Mouse (Mus musculus) lung, embryonic 14.5 days (tissue): ENCODE data around the gene Secisbp2. TPM values are rescaled to one million over a fixed set of nuclear protein-coding genes. Genes with fewer than 3 reads are reported as not detected.
A peak's percentile ranks its signal among the peaks of the same experiment; 100 is the strongest.

Experiments used
- ATAC-seq: fragments of 200-750 bp; cut with Nextera tagmentation; 2 replicates; pipeline ENCODE4 v1.8.0; 2017; ENCODE audit warnings: mild to moderate bottlenecking, moderate TSS enrichment, moderate library complexity; ENCODE audit not compliant: insufficient read depth
- DNase-seq: peaks from one replicate; pipeline ENCODE4 v3.0.0-alpha.2; 2015
- H3K27ac ChIP-seq: fragments of 300-500 bp; sonication (generic); 2 replicates; pipeline ENCODE4 v1.5.1; 2014; ENCODE audit warnings: low read depth, mild to moderate bottlenecking, moderate library complexity
- H3K27me3 ChIP-seq: fragments of 300-500 bp; sonication (generic); 2 replicates; pipeline ENCODE4 v1.6.1; 2014; ENCODE audit warnings: low read length, control low read depth; ENCODE audit not compliant: insufficient read depth
- H3K36me3 ChIP-seq: fragments of 300-500 bp; sonication (generic); 2 replicates; pipeline ENCODE4 v1.6.1; 2014; ENCODE audit warnings: control low read depth; ENCODE audit not compliant: insufficient read depth
- H3K4me1 ChIP-seq: fragments of 300-500 bp; sonication (generic); 2 replicates; pipeline ENCODE4 v1.6.1; 2014; ENCODE audit warnings: antibody characterized with exemption, control low read depth; ENCODE audit not compliant: insufficient read depth
- H3K4me2 ChIP-seq: fragments of 300-500 bp; sonication (generic); 2 replicates; pipeline ENCODE4 v1.6.1; 2014; ENCODE audit warnings: mild to moderate bottlenecking
- H3K4me3 ChIP-seq: fragments of 300-500 bp; sonication (generic); 2 replicates; pipeline ENCODE4 v1.5.1; 2014; ENCODE audit warnings: low read depth, low read length
- H3K9ac ChIP-seq: fragments of 300-500 bp; sonication (generic); 2 replicates; pipeline ENCODE4 v1.6.1; 2014
- H3K9me3 ChIP-seq: fragments of 300-500 bp; sonication (generic); 2 replicates; pipeline ENCODE4 v1.6.1; 2016; ENCODE audit warnings: low read depth, low read length, control low read depth
- CTCF ChIP-seq: IDR thresholded peaks from 2 replicates; pipeline ENCODE4 v1.5.1; 2016; ENCODE audit warnings: antibody characterized with exemption, low read depth
- WGBS: fragments of 180-500 bp; shearing (Covaris S2); extraction: QIAGEN DNeasy Blood & Tissue Kit; methylation state at CpG from one replicate; pipeline ENCODE4 v1.1.7; 2014; 5-methylcytosine and 5-hydroxymethylcytosine counted together
- polyA plus RNA-seq: library from polyadenylated mRNA; unstranded; fragments of >200 nt; fragmentation: Nextera tagmentation; extraction: Ambion mirVana; gene quantifications from 2 replicates; pipeline ENCODE4 v1.2.1, GENCODE M21; 2014

The Secisbp2 gene
- polyA plus RNA-seq, 1 experiment from 2014 or later: 31.3 TPM

GRCm38 (mm10) chr13:51643924-51644828 is 7.3 kb upstream of the Secisbp2 start:
- no peak for TF ChIP-seq CTCF
- Histone ChIP-seq H3K4me1 (peaks cover 13% of the 10 kb centered on the region), H3K36me3 (no peaks in the 10 kb centered on the region), H3K9ac (peak overlapping the region; percentile 57), H3K27me3 (no peaks in the 10 kb centered on the region), H3K4me3 (peak overlapping the region; percentile 88), H3K4me2 (peak overlapping the region; percentile 65), H3K9me3 (no peaks in the 10 kb centered on the region), H3K27ac (peak overlapping the region; percentile 52; the same call in 1 of the 2 replicates)
- 44% methylated on average over 20 of the region's 20 CpGs for WGBS
- DNase-seq: no peak
- ATAC-seq: 0 out of 2 replicates have a peak, but pooled peaks have one; percentile 2

- Histone ChIP-seq H3K4me1 (peaks cover 13% of the 10 kb centered on the region), H3K27ac (peak within 1 kb of the TSS; percentile 85)
- WGBS: under 1% methylated on average over 83 of the region's 83 CpGs
Measured at GRCm38 (mm10) chr13:51644829-51645789, 6.4 kb upstream of the Secisbp2 start, which contains the start of gene Cks2. Gene Cks2, plus strand, starts transcription at chr13:51645232.

GRCm38 (mm10) chr13:51645872-51646271 is 5.6 kb upstream of the Secisbp2 start:
- Histone ChIP-seq H3K4me3 (peak overlapping the region; percentile 88), H3K36me3 (peaks cover 11% of the 10 kb centered on the region; the same call in 1 of the 2 replicates), H3K9me3 (no peaks in the 10 kb centered on the region), H3K4me2 (peak overlapping the region; percentile 92), H3K27me3 (no peaks in the 10 kb centered on the region), H3K9ac (peak overlapping the region; percentile 91), H3K27ac (peak overlapping the region; percentile 85), H3K4me1 (peaks cover 15% of the 10 kb centered on the region)
- DNase-seq: peak; percentile 67
- no peak for ATAC-seq
- no peak for TF ChIP-seq CTCF
- WGBS: under 1% methylated on average over 7 of the region's 7 CpGs

More at GRCm38 (mm10) chr13:51644829-51645789, 6.4 kb upstream of the Secisbp2 start, which contains the start of gene Cks2:
- Histone ChIP-seq H3K9me3 (no peaks in the 10 kb centered on the region), H3K4me3 (peak within 1 kb of the TSS; percentile 88), H3K9ac (peak within 1 kb of the TSS; percentile 91), H3K4me2 (peak within 1 kb of the TSS; percentile 92), H3K27me3 (no peaks in the 10 kb centered on the region), H3K36me3 (peaks cover 7% of the 10 kb centered on the region; the same call in 1 of the 2 replicates)
- TF ChIP-seq CTCF: no peak
- DNase-seq (peak; percentile 100), ATAC-seq (peak; percentile 97)

GRCm38 (mm10) chr13:51646362-51647027 is 5.0 kb upstream of the Secisbp2 start:
- ATAC-seq: no peak

GRCm38 (mm10) chr13:51647770-51648169 is 3.7 kb upstream of the Secisbp2 start:
- TF ChIP-seq CTCF: no peak
- H3K9ac ChIP-seq: peak overlapping the region; percentile 52; the same call in 1 of the 2 replicates
- H3K4me3 ChIP-seq: peak overlapping the region; percentile 88
- peaks cover 20% of the 10 kb centered on the region for H3K36me3 ChIP-seq
- no peaks in the 10 kb centered on the region for H3K9me3 ChIP-seq
- WGBS: 86% methylated on average over 3 of the region's 3 CpGs
- H3K27me3 ChIP-seq: no peaks in the 10 kb centered on the region
- peak overlapping the region; percentile 6; the same call in 1 of the 2 replicates for H3K27ac ChIP-seq
- peaks cover 17% of the 10 kb centered on the region for H3K4me1 ChIP-seq
- DNase-seq (no peak), ATAC-seq (no peak)
- peak overlapping the region; percentile 92 for H3K4me2 ChIP-seq

More at GRCm38 (mm10) chr13:51646362-51647027, 5.0 kb upstream of the Secisbp2 start:
- WGBS: 15% methylated on average over 3 of the region's 3 CpGs
- no peak for TF ChIP-seq CTCF
- Histone ChIP-seq H3K4me1 (peaks cover 17% of the 10 kb centered on the region), H3K9ac (peak overlapping the region; percentile 91), H3K9me3 (no peaks in the 10 kb centered on the region), H3K4me3 (peak overlapping the region; percentile 88), H3K4me2 (peak overlapping the region; percentile 92), H3K27me3 (no peaks in the 10 kb centered on the region), H3K27ac (no peak overlapping the region; the same call in 1 of the 2 replicates), H3K36me3 (peaks cover 16% of the 10 kb centered on the region; the same call in 1 of the 2 replicates)
- no peak for DNase-seq

GRCm38 (mm10) chr13:51648237-51648636 is 3.3 kb upstream of the Secisbp2 start:
- H3K9me3 ChIP-seq: no peaks in the 10 kb centered on the region
- WGBS: 81% methylated on average over 4 of the region's 4 CpGs
- no peak overlapping the region for H3K9ac ChIP-seq
- H3K27me3 ChIP-seq: no peaks in the 10 kb centered on the region
- H3K4me2 ChIP-seq: peak overlapping the region; percentile 92
- no peak for ATAC-seq
- TF ChIP-seq CTCF: no peak
- H3K4me1 ChIP-seq: peaks cover 17% of the 10 kb centered on the region
- DNase-seq: no peak
- no peak overlapping the region for H3K4me3 ChIP-seq
- H3K27ac ChIP-seq: no peak overlapping the region
- peaks cover 25% of the 10 kb centered on the region for H3K36me3 ChIP-seq
